Mouse (Mus musculus) embryonic facial prominence, embryonic 10.5 days (tissue): Measurements from ENCODE around the gene Gstp3. TPM values are rescaled to one million over a fixed set of nuclear protein-coding genes. Genes with fewer than 3 reads are reported as not detected.

Experiments
- DNase-seq: peaks from one replicate; pipeline ENCODE4 v3.0.0-alpha.2; 2017; ENCODE audit warnings: low spot score
- H3K27ac ChIP-seq: fragments of 300-500 bp; sonication (generic); replicated peaks from 2 replicates; pipeline ENCODE4 v1.5.1; 2016; ENCODE audit warnings: mild to moderate bottlenecking
- H3K27me3 ChIP-seq: fragments of 300-500 bp; sonication (generic); replicated peaks from 2 replicates; pipeline ENCODE4 v1.6.1; 2016; ENCODE audit warnings: low read depth, mild to moderate bottlenecking; ENCODE audit not compliant: poor library complexity, severe bottlenecking
- H3K36me3 ChIP-seq: fragments of 300-500 bp; sonication (generic); replicated peaks from 2 replicates; pipeline ENCODE4 v1.6.1; 2016; ENCODE audit warnings: mild to moderate bottlenecking, moderate library complexity
- H3K4me1 ChIP-seq: fragments of 300-500 bp; sonication (generic); 2 replicates; pipeline ENCODE4 v1.6.1; 2016
- H3K4me3 ChIP-seq: fragments of 300-500 bp; sonication (generic); 2 replicates; pipeline ENCODE4 v1.5.1; 2016; ENCODE audit warnings: mild to moderate bottlenecking, moderate library complexity
- H3K9me3 ChIP-seq: fragments of 300-500 bp; sonication (generic); 2 replicates; pipeline ENCODE4 v1.6.1; 2016; ENCODE audit warnings: mild to moderate bottlenecking
- WGBS: fragments of 180-500 bp; shearing (Covaris S2); methylation state at CpG from one replicate; pipeline ENCODE4 v1.1.7; 2016; 5-methylcytosine and 5-hydroxymethylcytosine counted together
- polyA plus RNA-seq: library from polyadenylated mRNA; unstranded; fragments of >200 nt; fragmentation: Nextera tagmentation; extraction: Ambion mirVana; gene quantifications from 2 replicates; pipeline ENCODE4 v1.2.1, GENCODE M21; 2016

The Gstp3 gene
- not detected in 2 replicates for polyA plus RNA-seq

DNA sequence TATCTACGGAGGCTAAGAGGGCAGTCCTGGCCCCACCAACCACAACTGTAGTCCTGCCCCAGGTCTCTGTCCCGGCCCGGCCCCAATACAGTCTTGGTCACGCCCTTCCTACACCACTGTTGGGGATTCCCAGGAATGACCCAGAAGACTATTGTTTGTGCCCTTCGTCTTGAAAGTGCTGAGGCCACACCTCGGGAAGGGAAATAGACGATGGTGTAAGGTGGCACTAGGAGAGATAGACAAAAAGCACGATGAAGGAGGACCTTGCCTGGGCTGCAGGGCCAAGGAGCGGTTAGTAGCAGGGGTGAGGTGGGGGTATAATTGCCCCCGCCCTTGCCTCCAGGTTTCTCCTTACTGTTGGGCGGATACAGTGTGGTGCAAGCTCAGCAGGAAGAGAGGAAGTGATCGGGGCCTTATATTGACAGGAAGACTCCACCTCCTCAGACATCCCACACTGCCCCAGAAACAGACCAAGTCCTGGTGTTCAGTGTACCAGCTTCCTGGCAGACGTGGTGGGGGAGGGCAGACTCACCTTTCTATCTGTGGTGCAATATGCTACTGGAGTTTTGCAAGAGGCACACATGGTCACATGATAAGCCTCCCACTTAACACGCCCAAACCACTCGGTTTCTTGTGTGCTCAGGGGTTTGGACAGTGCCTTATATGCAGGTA, at the start of gene Gstp3:
TSS of gene Gstp3 (minus strand) at position 501 of the 672 bp plus-strand sequence.
- Histone ChIP-seq H3K4me1 (no peaks in the 10 kb centered on the region), H3K27ac (no peak within 1 kb of the TSS), H3K4me3 (no peak within 1 kb of the TSS), H3K27me3 (no peaks in the 10 kb centered on the region), H3K9me3 (no peaks in the 10 kb centered on the region), H3K36me3 (no peaks in the 10 kb centered on the region)
- WGBS = 85% methylated on average over 15 of the region's 15 CpGs
- no peak for DNase-seq

DNA sequence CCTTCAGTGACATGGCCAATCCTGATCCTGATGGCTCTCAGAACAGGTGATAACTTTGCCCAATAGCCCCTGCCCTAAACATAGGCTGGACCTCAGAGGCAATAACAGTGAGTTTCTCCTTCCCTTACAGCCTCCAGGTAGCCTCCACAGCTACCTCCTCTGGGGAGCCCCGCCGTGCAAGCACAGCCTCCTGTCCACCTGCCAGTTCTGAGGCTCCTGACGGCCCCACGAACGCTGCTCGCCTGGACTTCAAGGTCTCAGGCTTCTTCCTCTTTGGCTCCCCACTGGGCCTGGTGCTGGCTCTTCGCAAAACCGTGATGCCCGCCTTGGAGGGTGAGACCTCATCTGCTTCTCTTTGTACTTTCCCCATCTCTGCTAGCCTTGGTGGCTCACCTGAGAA, 49.2 kb upstream of the Gstp3 start:
- H3K4me1 ChIP-seq = peaks cover 8% of the 10 kb centered on the region
- no peak for DNase-seq
- H3K4me3 ChIP-seq = no peak overlapping the region
- 91% methylated on average over 9 of the region's 9 CpGs for WGBS
- H3K27ac ChIP-seq = no peak overlapping the region
- H3K36me3 ChIP-seq = peaks cover 27% of the 10 kb centered on the region
- no peaks in the 10 kb centered on the region for H3K9me3 ChIP-seq
- H3K27me3 ChIP-seq = peaks cover 1% of the 10 kb centered on the region; the same call in 1 of the 2 replicates

DNA sequence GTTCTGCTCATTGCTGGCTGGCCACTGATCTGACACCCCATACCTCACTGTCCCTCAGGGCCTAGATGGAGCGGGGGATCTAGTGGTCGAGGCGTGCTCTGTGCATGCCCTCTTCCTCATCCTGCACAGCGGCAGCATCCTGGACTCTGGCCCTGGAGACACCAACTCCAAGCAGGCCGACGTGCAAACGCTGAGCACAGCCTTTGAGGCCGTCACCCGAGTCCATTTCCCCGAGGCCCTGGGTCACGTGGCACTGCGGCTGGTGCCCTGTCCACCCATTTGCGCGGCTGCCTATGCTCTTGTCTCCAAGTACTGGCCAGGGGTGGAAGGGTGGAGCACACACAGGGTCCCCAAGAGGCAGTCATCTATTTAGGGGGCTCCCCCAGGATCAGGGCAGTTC, 47.3 kb upstream of the Gstp3 start:
- no peaks in the 10 kb centered on the region for H3K9me3 ChIP-seq

DNA sequence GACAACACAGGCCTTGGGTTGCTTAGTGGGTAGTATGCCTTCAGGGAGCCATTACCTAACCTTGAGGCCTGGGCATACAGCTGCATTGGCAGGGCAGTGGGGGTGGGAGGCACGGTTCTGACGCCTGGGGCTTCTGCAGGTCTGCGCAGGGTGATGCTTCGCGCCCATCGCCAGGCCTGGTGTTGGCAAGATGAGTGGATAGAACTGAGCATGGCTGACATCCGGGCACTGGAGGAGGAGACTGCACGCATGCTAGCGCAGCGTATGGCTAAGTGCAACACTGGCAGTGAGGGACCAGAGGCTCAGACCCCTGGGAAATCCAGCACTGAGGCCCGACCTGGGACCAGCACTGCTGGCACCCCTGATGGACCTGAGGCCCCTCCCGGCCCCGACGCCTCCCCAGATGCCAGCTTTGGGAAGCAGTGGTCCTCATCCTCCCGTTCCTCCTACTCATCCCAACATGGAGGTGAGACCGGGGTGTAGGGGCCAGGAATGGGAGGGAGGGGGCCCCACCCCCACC, 45.4 kb upstream of the Gstp3 start:
- H3K9me3 ChIP-seq = no peaks in the 10 kb centered on the region
- no peak for DNase-seq
- 91% methylated on average over 16 of the region's 16 CpGs for WGBS
- peaks cover 39% of the 10 kb centered on the region for H3K27me3 ChIP-seq
- H3K4me3 ChIP-seq = no peak overlapping the region
- H3K4me1 ChIP-seq = peaks cover 24% of the 10 kb centered on the region
- no peak overlapping the region for H3K27ac ChIP-seq
- no peaks in the 10 kb centered on the region; the same call in 1 of the 2 replicates for H3K36me3 ChIP-seq

More for the DNA sequence above, 47.3 kb upstream of the Gstp3 start:
- no peak for DNase-seq
- Histone ChIP-seq H3K36me3 (peaks cover 8% of the 10 kb centered on the region), H3K4me3 (no peak overlapping the region), H3K4me1 (peaks cover 4% of the 10 kb centered on the region), H3K27ac (no peak overlapping the region), H3K27me3 (peaks cover 20% of the 10 kb centered on the region)
- 91% methylated on average over 14 of the region's 14 CpGs for WGBS

DNA sequence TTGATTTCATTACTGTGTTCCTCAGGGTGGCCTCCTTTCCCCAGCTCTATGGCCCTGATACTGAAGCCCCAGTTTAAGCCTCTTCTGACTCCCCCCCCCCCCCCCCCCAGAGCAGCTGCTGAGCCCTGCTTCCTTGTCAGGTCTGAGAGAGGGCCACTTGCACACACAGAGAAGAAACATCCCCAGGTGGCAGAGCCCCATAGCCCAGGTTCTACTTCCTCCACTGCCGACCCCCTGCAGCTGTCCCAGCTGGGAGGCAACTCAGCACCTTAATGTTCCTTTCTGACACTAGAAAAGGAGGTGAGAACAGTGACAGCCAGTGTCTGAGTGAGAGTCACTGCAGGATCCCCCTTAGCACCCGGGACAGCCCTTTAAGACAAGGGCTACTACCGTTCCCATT, 44.4 kb upstream of the Gstp3 start:
- H3K9me3 ChIP-seq = no peaks in the 10 kb centered on the region
- peaks cover 49% of the 10 kb centered on the region for H3K27me3 ChIP-seq
- H3K4me1 ChIP-seq = peaks cover 33% of the 10 kb centered on the region
- no peak overlapping the region for H3K27ac ChIP-seq
- WGBS = 81% methylated on average over 3 of the region's 3 CpGs
- DNase-seq = no peak
- H3K36me3 ChIP-seq = no peaks in the 10 kb centered on the region; the same call in 1 of the 2 replicates
- no peak overlapping the region for H3K4me3 ChIP-seq

DNA sequence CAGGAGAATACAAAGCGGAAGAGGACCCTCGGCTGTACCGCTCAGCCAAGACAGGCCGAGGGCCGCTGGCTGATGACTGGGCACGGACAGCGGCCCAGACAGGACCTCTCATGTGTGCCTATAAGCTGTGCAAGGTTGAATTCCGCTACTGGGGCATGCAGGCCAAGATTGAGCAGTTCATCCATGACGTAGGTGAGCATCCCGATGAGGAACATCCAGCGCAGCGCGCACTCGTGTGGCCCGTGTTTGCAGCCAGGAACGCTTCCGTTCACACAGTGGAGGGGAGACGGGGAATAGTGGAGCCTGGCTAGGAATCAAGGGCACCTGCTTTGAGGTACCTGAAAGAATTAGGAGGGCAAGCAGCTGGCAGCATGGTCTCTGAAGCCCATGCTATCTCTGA, 43.9 kb upstream of the Gstp3 start:
- H3K9me3 ChIP-seq = no peaks in the 10 kb centered on the region
- no peak for DNase-seq
- no peaks in the 10 kb centered on the region; the same call in 1 of the 2 replicates for H3K36me3 ChIP-seq
- peaks cover 54% of the 10 kb centered on the region for H3K27me3 ChIP-seq
- WGBS = 96% methylated on average over 18 of the region's 18 CpGs
- peaks cover 38% of the 10 kb centered on the region for H3K4me1 ChIP-seq
- no peak overlapping the region for H3K4me3 ChIP-seq
- no peak overlapping the region for H3K27ac ChIP-seq

DNA sequence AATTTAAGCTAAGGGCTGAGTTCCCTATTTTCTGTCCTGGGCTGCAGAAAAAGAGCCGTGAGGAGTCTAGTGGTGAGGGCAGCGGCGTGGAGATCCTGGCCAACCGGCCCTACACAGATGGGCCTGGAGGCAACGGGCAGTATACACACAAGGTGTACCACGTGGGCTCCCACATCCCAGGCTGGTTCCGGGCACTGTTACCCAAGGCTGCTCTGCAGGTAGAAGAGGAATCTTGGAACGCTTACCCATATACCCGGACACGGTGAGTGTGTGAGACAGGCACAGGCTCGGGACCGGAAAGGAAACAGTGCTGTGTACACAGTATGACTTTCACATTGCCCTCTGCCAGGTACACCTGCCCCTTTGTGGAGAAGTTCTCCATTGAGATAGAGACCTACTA, 43.3 kb upstream of the Gstp3 start:
- Histone ChIP-seq H3K27ac (no peak overlapping the region), H3K4me3 (no peak overlapping the region), H3K27me3 (peaks cover 55% of the 10 kb centered on the region), H3K4me1 (peaks cover 45% of the 10 kb centered on the region), H3K9me3 (no peaks in the 10 kb centered on the region), H3K36me3 (no peaks in the 10 kb centered on the region; the same call in 1 of the 2 replicates)
- WGBS = 95% methylated on average over 12 of the region's 12 CpGs
- no peak for DNase-seq

DNA sequence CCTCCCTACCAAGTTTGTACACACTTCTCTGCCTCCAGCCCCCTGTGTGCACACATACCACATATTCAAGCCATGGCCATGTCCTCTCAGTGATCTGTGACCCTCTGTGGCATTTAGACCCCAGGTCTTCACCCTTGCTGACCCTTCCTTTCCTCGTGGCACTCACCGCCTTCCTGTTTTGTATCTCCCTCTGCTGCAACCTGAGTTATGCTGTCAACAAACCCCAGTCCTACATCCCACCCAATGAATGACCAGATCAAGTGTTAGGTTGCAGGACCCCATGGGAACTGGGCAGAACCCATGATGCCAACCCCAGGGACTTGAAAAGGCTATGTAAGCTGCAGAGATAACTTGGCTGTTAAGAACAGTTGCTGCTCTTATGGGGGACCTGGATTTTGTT, 42.7 kb upstream of the Gstp3 start:
- no peaks in the 10 kb centered on the region; the same call in 1 of the 2 replicates for H3K36me3 ChIP-seq
- no peak for DNase-seq
- no peaks in the 10 kb centered on the region for H3K9me3 ChIP-seq
- H3K4me3 ChIP-seq = no peak overlapping the region
- peaks cover 49% of the 10 kb centered on the region for H3K4me1 ChIP-seq
- 64% methylated on average over 2 of the region's 2 CpGs for WGBS
- H3K27ac ChIP-seq = no peak overlapping the region
- peaks cover 55% of the 10 kb centered on the region for H3K27me3 ChIP-seq

DNA sequence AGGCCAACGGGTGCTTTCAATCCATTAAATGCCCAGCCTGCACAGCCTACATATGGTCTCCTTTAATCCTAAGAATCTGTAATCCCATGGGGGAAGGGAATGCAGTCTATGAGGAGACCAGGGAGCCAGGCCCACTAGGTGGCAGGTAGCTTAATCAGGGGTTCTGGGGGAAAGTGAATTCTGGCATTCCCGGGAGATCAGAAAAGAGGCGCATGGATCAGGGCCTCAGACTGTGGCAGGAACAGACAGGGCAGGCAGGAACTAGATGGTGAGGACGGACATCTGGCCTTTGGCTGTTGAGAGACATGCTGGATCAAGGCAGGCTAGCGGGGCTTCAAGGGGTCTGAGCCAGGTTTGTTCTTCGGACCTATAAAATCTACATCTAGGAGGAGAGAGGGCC, 42.1 kb upstream of the Gstp3 start:
- H3K9me3 ChIP-seq = no peaks in the 10 kb centered on the region
- H3K4me3 ChIP-seq = peak overlapping the region; percentile 70
- DNase-seq = no peak
- WGBS = 54% methylated on average over 6 of the region's 6 CpGs
- peaks cover 54% of the 10 kb centered on the region for H3K4me1 ChIP-seq
- H3K27ac ChIP-seq = no peak overlapping the region
- peaks cover 55% of the 10 kb centered on the region for H3K27me3 ChIP-seq
- H3K36me3 ChIP-seq = no peaks in the 10 kb centered on the region

DNA sequence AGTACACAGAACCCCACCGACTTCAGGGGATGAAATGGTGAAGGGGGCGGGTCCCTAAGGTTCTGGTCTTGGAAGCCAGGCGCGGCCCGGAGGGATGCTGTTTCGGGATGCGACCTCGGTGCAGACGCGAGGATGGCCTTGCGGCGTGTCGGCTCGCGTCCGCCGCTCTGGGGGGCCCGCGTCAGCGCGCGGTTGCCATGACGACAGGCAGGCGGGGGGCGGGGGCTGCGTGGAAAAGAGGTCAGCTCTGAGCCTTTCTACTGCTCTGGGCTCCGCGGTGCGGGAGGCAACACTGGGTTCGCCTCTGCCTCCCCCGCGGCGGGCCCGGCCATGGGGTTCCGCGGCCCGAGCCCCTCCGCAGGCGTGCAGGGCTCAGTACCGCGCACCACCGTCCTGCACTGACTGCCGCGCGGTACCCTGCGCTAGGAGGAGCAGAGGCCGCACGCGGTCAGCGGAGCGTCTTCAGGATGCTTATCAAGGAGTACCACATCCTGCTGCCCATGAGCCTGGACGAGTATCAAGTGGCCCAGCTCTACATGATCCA, 41.4 kb upstream of the Gstp3 start:
- Histone ChIP-seq H3K4me1 (peaks cover 60% of the 10 kb centered on the region), H3K9me3 (no peaks in the 10 kb centered on the region), H3K4me3 (peak overlapping the region; percentile 70), H3K36me3 (no peaks in the 10 kb centered on the region), H3K27me3 (peaks cover 55% of the 10 kb centered on the region), H3K27ac (peak overlapping the region; percentile 63)
- under 1% methylated on average over 52 of the region's 52 CpGs for WGBS
- peak; percentile 74 for DNase-seq

DNA sequence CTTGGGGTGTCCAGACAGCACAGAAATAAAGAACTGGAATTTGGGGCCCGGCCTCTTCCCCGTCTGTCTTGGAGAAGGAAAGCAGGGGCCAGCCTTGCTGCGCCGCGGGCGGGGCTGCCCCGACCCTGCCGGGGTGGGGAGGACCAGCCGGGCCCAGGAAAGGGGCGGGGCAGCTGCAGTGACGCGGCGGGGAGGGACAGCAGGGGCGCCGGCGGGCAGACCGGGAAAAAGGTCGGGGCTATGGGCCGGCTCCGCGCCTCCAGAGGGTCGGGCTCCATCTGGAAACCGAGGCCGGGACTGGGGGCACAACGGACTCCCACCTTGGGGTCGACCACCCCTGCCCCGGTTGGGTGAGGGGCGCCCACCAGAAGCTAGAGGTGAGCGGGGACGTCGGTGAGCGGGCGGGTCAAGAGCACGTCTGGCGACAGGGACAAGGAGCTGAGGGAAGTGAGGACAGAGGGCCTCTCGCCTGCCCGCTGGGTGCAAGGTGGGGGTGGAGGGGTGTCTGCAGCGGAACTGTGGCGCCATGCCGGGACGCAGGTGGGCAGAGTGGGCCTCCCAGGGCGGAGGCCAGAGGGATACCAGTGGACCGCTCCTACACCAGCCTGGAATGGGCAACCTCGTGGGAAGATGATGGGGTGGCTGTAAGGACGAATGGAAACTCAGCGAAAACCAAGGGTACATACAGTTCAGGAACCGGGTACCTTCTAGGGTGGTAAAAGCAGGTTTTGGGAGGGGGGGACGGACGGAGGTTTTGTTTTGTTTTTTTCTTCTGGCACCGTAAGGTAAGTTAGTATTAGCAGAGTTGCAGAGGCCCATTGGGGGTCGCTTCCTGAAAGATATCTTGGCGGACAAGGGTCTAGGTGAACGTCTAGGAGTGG, 40.7 kb upstream of the Gstp3 start, which contains the start of gene Pitpnm1:
TSS of gene Pitpnm1 (plus strand) at position 162 of the 881 bp plus-strand sequence.
- H3K9me3 ChIP-seq = no peaks in the 10 kb centered on the region
- H3K36me3 ChIP-seq = no peaks in the 10 kb centered on the region
- peak within 1 kb of the TSS; percentile 65 for H3K27ac ChIP-seq
- WGBS = under 1% methylated on average over 53 of the region's 53 CpGs
- peaks cover 61% of the 10 kb centered on the region for H3K4me1 ChIP-seq
- peak within 1 kb of the TSS; percentile 70 for H3K4me3 ChIP-seq
- H3K27me3 ChIP-seq = peaks cover 55% of the 10 kb centered on the region
- peak; percentile 68 for DNase-seq

DNA sequence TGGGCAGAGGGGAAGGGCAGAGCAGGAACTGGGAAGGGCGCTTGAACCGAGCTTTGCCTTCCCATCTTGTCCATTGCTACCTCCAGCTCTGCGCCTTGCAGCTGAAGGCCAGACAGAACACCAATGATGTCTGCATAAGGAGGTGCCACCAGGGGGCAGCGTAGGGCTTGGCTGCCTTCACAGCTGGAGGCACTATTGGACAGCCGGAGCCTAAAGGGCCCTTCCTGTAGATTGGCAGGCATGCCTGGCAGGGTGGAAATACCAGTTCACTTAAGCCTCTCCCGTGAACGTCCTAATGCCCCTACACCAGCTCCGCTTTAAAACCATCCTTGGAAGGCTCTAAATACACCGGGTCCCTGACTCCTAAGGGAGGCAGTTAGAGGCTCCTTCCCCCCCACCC, 39.7 kb upstream of the Gstp3 start:
- peak overlapping the region; percentile 70 for H3K4me3 ChIP-seq
- WGBS = 12% methylated on average over 9 of the region's 9 CpGs
- DNase-seq = peak; percentile 92
- H3K36me3 ChIP-seq = no peaks in the 10 kb centered on the region
- no peak overlapping the region for H3K27ac ChIP-seq
- peaks cover 61% of the 10 kb centered on the region for H3K4me1 ChIP-seq
- peaks cover 55% of the 10 kb centered on the region for H3K27me3 ChIP-seq
- H3K9me3 ChIP-seq = no peaks in the 10 kb centered on the region
